Mouse (Mus musculus) liver, embryonic 13.5 days (tissue): ENCODE results near the gene Abhd14a. TPM values are rescaled to one million over a fixed set of nuclear protein-coding genes. Genes with fewer than 3 reads are reported as not detected.

Experiments used
- ATAC-seq: fragments of 200-750 bp; cut with Nextera tagmentation; 2 replicates; pipeline ENCODE4 v1.8.0; 2017; ENCODE audit warnings: low read depth, mild to moderate bottlenecking, moderate number of reproducible peaks, moderate library complexity
- DNase-seq: peaks from one replicate; pipeline ENCODE4 v3.0.0; 2022
- H3K27ac ChIP-seq: fragments of 300-500 bp; sonication (generic); 2 replicates; pipeline ENCODE4 v1.5.1; 2015; ENCODE audit warnings: moderate library complexity, mild to moderate bottlenecking, inconsistent platforms
- H3K27me3 ChIP-seq: fragments of 300-500 bp; sonication (generic); 2 replicates; pipeline ENCODE4 v1.6.1; 2015; ENCODE audit warnings: mild to moderate bottlenecking, inconsistent platforms
- H3K36me3 ChIP-seq: fragments of 300-500 bp; sonication (generic); 2 replicates; pipeline ENCODE4 v1.6.1; 2015; ENCODE audit warnings: mild to moderate bottlenecking, inconsistent platforms
- H3K4me1 ChIP-seq: fragments of 300-500 bp; sonication (generic); replicated peaks from 2 replicates; pipeline ENCODE4 v1.6.1; 2015; ENCODE audit warnings: inconsistent platforms
- H3K4me2 ChIP-seq: fragments of 300-500 bp; sonication (generic); 2 replicates; pipeline ENCODE4 v1.6.1; 2015; ENCODE audit warnings: inconsistent platforms, mild to moderate bottlenecking, moderate library complexity
- H3K4me3 ChIP-seq: fragments of 300-500 bp; sonication (generic); replicated peaks from 2 replicates; pipeline ENCODE4 v1.5.1; 2015; ENCODE audit warnings: mild to moderate bottlenecking, inconsistent platforms
- H3K9ac ChIP-seq: fragments of 300-500 bp; sonication (generic); 2 replicates; pipeline ENCODE4 v1.6.1; 2015; ENCODE audit warnings: mild to moderate bottlenecking, inconsistent platforms
- H3K9me3 ChIP-seq: fragments of 300-500 bp; sonication (generic); replicated peaks from 2 replicates; pipeline ENCODE4 v1.6.1; 2016; ENCODE audit warnings: inconsistent platforms
- WGBS: fragments of 180-500 bp; shearing (Covaris S2); methylation state at CpG from one replicate; pipeline ENCODE4 v1.1.7; 2015; ENCODE audit not compliant: insufficient replicate concordance; 5-methylcytosine and 5-hydroxymethylcytosine counted together
- polyA plus RNA-seq: library from polyadenylated mRNA; unstranded; fragments of >200 nt; fragmentation: Nextera tagmentation; extraction: Ambion mirVana; gene quantifications from 2 replicates; pipeline ENCODE4 v1.2.1, GENCODE M21; 2015

Abhd14a gene
- polyA plus RNA-seq, 1 experiment from 2014 or later = 26.3 TPM

DNA sequence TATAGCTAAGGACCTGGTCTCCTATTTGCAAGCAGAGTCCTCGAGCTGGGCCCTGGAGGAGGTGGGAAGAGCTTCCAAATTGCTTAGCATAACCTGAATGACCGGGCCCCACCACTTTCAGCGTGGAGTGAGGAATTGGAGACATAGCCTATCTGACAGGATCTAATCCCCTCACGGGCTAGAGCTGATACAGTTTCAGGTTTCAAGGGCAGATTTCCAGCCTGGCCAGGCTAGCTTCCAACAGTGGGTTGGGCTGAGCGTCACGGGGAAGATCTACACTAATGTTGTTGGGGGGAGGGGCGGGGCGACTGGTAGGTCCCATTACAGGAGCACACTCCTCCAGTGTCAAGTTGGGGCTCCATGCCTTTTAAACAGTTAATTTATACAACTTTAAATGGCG lies 3.2 kb upstream of the Abhd14a start:
- WGBS = 46% methylated on average over 9 of the region's 9 CpGs
- H3K4me2 ChIP-seq = peak overlapping the region; percentile 34
- H3K4me3 ChIP-seq = no peak overlapping the region
- peaks cover 48% of the 10 kb centered on the region for H3K27me3 ChIP-seq
- H3K4me1 ChIP-seq = peaks cover 93% of the 10 kb centered on the region
- DNase-seq = no peak
- H3K9ac ChIP-seq = no peak overlapping the region
- peak overlapping the region; percentile 41; the same call in 1 of the 2 replicates for H3K27ac ChIP-seq
- ATAC-seq = no peak
- H3K36me3 ChIP-seq = no peaks in the 10 kb centered on the region
- H3K9me3 ChIP-seq = no peaks in the 10 kb centered on the region

DNA sequence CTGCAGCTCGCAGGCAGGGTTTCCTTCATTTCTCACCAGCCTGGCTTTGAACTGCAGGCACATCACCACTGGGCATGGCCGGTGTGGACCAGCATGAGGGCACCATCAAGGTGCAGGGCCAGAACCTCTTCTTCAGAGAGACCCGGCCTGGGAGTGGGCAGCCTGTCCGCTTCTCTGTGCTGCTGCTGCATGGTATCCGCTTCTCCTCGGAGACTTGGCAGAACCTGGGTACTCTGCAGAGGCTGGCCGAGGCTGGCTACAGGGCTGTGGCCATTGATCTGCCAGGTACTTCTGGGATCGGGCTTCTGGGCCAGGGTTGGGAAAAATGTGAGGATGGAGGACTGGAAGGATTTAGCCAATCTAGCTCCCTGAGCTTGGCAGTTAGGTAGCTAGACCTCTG lies 2.5 kb upstream of the Abhd14a start:
- Histone ChIP-seq H3K9me3 (no peaks in the 10 kb centered on the region), H3K4me1 (peaks cover 93% of the 10 kb centered on the region), H3K27ac (no peak overlapping the region), H3K4me3 (no peak overlapping the region), H3K27me3 (peaks cover 45% of the 10 kb centered on the region), H3K9ac (no peak overlapping the region), H3K36me3 (no peaks in the 10 kb centered on the region), H3K4me2 (peak overlapping the region; percentile 34)
- WGBS = 77% methylated on average over 8 of the region's 8 CpGs
- DNase-seq = no peak
- ATAC-seq = no peak

DNA sequence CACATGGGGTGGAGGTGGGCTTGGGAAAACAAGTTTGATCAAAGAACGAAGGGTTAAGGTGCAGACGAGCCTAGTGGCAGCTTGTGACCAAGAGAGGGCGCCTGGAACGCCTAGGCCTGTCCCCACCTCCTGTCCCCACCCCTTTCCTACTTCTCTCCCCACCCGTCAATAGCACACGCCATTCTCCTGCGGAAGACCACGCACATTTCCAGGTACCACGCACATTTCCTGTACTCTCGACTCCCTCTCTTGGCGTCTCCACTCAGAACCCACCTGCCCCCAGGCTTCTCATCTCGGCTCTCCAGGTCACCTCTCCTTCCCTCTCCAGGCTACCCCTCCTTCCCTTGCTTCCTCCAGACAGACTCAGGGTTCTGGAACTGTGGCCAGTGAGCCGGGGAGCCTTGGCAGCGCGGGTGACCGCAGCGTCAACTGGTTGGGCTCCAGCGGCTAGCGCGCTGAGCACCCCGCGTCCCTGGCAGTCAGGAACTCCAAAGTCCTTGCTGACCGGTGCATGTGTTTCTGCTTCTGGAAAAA lies 1.1 kb upstream of the Abhd14a start:
- Histone ChIP-seq H3K4me3 (peak overlapping the region; percentile 59), H3K27ac (peak overlapping the region; percentile 53), H3K4me1 (peaks cover 82% of the 10 kb centered on the region), H3K9me3 (no peaks in the 10 kb centered on the region), H3K4me2 (peak overlapping the region; percentile 79), H3K9ac (peak overlapping the region; percentile 62), H3K27me3 (peaks cover 32% of the 10 kb centered on the region), H3K36me3 (no peaks in the 10 kb centered on the region)
- peak; percentile 43 for ATAC-seq
- no peak for DNase-seq
- 1% methylated on average over 23 of the region's 23 CpGs for WGBS

DNA sequence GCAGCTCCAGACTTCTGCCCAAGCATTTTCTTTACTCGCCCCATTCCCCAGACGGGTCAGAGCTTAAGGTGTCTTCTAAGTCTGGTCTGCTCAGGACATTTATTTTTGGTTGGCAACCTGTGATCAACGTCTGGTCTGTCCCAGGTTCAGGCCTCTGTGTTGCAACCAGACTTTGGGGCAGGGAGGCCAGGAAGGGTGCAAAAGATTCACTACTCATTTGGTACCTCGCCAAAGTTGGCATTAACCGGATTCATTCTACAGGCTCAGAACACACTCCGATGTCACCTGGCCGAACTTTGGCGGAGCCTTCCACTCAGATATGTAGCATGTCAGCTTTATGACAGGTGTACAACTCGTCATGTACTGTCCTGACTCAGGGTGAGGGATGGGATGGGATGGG lies 473 bp upstream of the Abhd14a start:
- H3K4me1 ChIP-seq = peaks cover 76% of the 10 kb centered on the region
- peak overlapping the region; percentile 79 for H3K4me2 ChIP-seq
- H3K27me3 ChIP-seq = peaks cover 26% of the 10 kb centered on the region
- peak overlapping the region; percentile 65; the same call in 1 of the 2 replicates for H3K9ac ChIP-seq
- H3K9me3 ChIP-seq = no peaks in the 10 kb centered on the region
- ATAC-seq = no peak; the same call in 1 of the 2 replicates
- H3K36me3 ChIP-seq = no peaks in the 10 kb centered on the region
- 32% methylated on average over 9 of the region's 9 CpGs for WGBS
- DNase-seq = no peak
- H3K27ac ChIP-seq = peak overlapping the region; percentile 50
- peak overlapping the region; percentile 60 for H3K4me3 ChIP-seq

DNA sequence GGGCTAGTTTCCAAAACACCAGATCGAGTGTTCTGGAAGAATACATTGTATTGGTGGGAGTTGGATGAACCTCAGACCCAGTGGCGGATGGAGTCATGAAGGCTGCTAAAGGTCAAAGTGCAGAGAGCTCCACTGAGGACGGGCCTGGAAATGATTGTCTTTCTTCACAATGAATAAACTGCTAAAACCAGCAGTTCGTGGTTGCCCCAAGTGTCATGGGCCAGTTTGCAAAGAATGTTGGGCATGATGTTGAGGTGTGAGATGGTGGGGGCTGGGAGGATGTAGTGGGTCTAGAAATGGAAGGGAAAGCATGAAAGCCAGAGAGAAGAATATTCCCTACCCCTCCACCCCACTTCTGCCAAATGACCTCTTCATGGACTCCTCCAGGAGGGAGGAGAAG lies 2.6 kb downstream of the Abhd14a start:
- Histone ChIP-seq H3K27me3 (no peaks in the 10 kb centered on the region), H3K4me3 (no peak overlapping the region), H3K4me2 (no peak overlapping the region), H3K9ac (no peak overlapping the region), H3K9me3 (no peaks in the 10 kb centered on the region), H3K4me1 (peaks cover 46% of the 10 kb centered on the region), H3K27ac (no peak overlapping the region), H3K36me3 (0 out of 2 replicates have a peak, but pooled peaks cover 3% of the 10 kb centered on the region)
- DNase-seq (no peak), ATAC-seq (no peak)
- 69% methylated on average over 4 of the region's 4 CpGs for WGBS

DNA sequence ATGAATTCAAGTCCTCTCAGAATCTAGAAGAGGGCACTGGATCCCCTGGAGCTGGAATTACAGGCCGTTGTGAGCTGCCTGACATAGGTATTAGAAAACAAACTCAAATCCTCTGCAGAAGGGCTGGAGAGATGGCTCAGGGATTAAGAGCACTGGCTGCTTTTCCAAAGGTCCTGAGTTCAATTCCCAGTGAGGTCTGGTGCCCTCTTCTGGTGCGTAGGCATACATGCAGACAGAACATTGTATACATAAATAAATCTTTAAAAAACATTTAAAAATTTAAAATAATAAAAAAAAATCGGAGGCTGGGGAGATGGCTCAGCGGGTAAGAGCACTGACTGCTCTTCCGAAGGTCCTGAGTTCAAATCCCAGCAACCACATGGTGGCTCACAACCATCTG lies 4.8 kb downstream of the Abhd14a start:
- WGBS = 64% methylated on average over 5 of the region's 5 CpGs

DNA sequence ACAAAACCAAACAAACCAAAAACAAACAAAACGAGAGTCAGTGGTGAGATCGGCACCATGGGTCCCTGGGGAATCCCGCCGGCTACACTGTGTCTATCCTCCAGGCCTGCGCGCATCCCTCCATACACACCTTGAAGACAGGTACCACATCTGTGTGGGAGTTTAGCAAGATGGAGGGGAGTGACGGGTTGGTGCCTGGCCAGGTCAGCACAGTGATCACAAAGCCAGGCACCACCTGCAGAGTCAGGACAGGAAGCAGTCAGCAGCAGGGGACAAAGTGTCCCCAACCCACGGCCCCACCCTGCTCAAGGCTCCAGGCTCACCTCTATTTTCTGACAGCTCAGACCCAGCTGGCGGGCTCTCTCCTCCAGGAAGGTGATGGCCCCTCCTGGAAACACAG lies 10.9 kb downstream of the Abhd14a start:
- Histone ChIP-seq H3K27me3 (no peaks in the 10 kb centered on the region), H3K4me3 (no peak overlapping the region), H3K9me3 (no peaks in the 10 kb centered on the region), H3K27ac (no peak overlapping the region), H3K4me1 (peaks cover 76% of the 10 kb centered on the region), H3K36me3 (peaks cover 33% of the 10 kb centered on the region), H3K4me2 (peak overlapping the region; percentile 89), H3K9ac (no peak overlapping the region)
- no peak for DNase-seq
- 68% methylated on average over 9 of the region's 9 CpGs for WGBS
- ATAC-seq = no peak

More for the DNA sequence above, 4.8 kb downstream of the Abhd14a start:
- ATAC-seq (no peak), DNase-seq (no peak)
- Histone ChIP-seq H3K36me3 (0 out of 2 replicates have a peak, but pooled peaks cover 3% of the 10 kb centered on the region), H3K9me3 (no peaks in the 10 kb centered on the region), H3K9ac (no peak overlapping the region), H3K27me3 (no peaks in the 10 kb centered on the region), H3K4me1 (peaks cover 44% of the 10 kb centered on the region), H3K27ac (no peak overlapping the region), H3K4me2 (no peak overlapping the region), H3K4me3 (no peak overlapping the region)

DNA sequence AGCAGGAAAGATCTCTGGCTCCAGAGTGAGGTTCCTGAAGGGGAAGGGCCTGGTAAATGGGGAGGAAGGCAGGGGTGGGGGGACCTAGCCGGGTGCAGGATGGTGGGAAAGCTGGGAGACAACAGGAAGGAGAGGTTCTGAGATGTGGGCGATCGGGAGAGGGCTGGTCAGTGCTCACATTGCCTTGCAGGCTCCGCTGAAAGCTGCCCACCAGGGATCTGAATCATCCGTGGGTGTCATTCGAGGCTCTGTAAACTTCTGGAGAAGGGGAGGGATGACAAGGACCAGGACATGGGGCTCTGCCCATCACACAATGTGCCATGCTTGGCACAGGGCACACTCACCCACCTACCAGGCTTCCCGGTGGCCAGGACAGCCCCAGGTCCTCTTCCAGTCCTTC lies 14.1 kb downstream of the Abhd14a start:
- no peaks in the 10 kb centered on the region for H3K9me3 ChIP-seq
- peak overlapping the region; percentile 61; the same call in 1 of the 2 replicates for H3K9ac ChIP-seq
- H3K4me1 ChIP-seq = peaks cover 90% of the 10 kb centered on the region
- H3K4me3 ChIP-seq = no peak overlapping the region
- DNase-seq = no peak
- peaks cover 43% of the 10 kb centered on the region for H3K36me3 ChIP-seq
- no peaks in the 10 kb centered on the region for H3K27me3 ChIP-seq
- peak overlapping the region; percentile 65 for H3K27ac ChIP-seq
- no peak for ATAC-seq
- 74% methylated on average over 7 of the region's 7 CpGs for WGBS
- peak overlapping the region; percentile 12 for H3K4me2 ChIP-seq

DNA sequence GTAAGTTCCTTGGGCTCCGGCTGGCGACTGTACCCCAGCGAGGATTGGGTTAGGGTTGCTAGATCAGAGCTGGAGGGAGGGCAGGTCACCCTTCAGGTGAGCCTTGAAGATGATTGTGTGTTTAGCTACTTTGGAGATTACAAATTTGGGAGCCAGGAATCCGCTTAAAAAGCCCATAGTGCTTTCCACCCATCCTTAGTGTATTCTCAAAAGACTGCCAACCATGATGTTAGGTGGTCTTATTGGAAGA lies 17.5 kb downstream of the Abhd14a start:
- Histone ChIP-seq H3K9me3 (no peaks in the 10 kb centered on the region), H3K9ac (peak overlapping the region; percentile 97), H3K27ac (peak overlapping the region; percentile 89), H3K27me3 (0 out of 2 replicates have a peak, but pooled peaks cover 3% of the 10 kb centered on the region), H3K4me1 (peaks cover 56% of the 10 kb centered on the region), H3K36me3 (peaks cover 43% of the 10 kb centered on the region), H3K4me2 (peak overlapping the region; percentile 74), H3K4me3 (peak overlapping the region; percentile 91)
- WGBS = 0% methylated on average over 4 of the region's 4 CpGs
- no peak for DNase-seq
- no peak for ATAC-seq

DNA sequence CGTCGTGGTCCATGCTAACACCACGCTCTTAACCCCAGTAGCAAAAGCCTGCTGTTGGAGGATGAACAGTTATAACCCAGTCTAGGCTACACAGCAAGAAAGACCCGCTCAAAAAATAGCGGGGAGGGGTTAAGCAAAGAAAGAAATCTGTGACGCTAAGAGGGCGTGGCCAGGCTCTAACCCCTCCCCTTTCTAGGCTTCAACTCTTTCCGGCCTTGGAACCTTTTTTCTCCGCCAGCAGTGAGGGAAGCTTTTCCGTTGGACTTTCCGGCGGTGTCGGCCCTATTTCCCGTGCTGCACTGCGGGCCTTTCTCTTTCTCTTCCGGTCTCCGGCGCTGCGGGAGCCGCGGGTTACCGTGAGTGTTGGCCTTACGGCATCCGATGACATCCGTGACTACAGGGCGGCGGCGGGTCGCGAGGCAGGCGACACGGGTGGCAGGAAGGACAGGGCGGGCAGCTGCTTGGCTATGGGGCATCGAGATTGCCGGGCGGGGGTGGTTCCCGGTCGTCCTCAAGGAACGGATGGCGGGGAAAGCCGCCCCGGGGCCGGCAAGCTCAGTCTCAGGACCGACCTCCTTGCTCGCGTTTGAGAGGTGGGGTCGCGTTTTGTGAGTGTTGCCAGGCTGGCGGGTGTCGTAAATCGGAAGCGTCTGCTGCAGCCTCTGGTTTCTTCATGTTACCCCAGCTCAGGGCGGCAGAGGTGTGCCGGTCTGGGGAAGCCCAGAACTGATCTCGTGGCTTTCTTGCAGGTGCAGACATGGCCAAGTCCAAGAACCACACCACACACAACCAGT lies 18.1 kb downstream of the Abhd14a start, which contains the start of gene Rpl29:
Rpl29 (plus strand) TSS at position 234 of the 794 bp plus-strand sequence.
- Histone ChIP-seq H3K4me2 (peak within 1 kb of the TSS; percentile 74), H3K4me3 (peak within 1 kb of the TSS; percentile 91), H3K9me3 (no peaks in the 10 kb centered on the region), H3K36me3 (peaks cover 42% of the 10 kb centered on the region), H3K27ac (peak within 1 kb of the TSS; percentile 89), H3K27me3 (0 out of 2 replicates have a peak, but pooled peaks cover 3% of the 10 kb centered on the region), H3K9ac (peak within 1 kb of the TSS; percentile 97), H3K4me1 (peaks cover 51% of the 10 kb centered on the region)
- DNase-seq = peak; percentile 86
- under 1% methylated on average over 55 of the region's 55 CpGs for WGBS
- peak; percentile 79 for ATAC-seq

DNA sequence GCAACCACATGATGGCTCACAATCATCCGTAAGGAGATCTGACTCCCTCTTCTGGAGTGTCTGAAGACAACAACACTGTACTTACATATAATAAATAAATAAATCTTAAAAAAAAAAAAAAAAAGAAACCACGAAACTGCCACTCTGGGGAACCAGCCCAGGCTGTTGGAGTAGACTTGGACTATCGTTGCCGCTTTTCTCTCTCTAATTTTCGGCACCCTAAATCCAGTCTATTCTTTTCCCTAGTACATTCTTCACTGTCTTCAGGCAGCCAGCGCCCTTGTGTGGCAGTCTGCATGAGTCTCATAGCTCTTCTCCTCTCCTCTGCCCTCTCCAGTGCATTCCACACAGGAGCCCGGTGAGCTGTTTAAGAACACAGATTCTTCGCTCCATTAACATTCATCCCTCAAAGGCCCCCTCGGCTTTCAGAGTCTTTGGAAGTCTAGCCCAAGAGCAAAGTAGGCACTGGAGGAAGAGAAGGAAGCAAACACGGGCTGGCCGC lies 18.7 kb downstream of the Abhd14a start:
- Histone ChIP-seq H3K36me3 (peaks cover 35% of the 10 kb centered on the region), H3K4me1 (peaks cover 44% of the 10 kb centered on the region), H3K27me3 (0 out of 2 replicates have a peak, but pooled peaks cover 3% of the 10 kb centered on the region), H3K27ac (peak overlapping the region; percentile 77), H3K4me3 (peak overlapping the region; percentile 91), H3K9ac (peak overlapping the region; percentile 58), H3K4me2 (peak overlapping the region; percentile 74), H3K9me3 (no peaks in the 10 kb centered on the region)
- DNase-seq (no peak), ATAC-seq (peak; percentile 27)
- 21% methylated on average over 11 of the region's 11 CpGs for WGBS
